Mouse (Mus musculus) lung, embryonic 16.5 days (tissue): ENCODE data around the gene Tmem41a. TPM values are rescaled to one million over a fixed set of nuclear protein-coding genes. Genes with fewer than 3 reads are reported as not detected.
"Not testable (repeated sequence)": the region's sequence is repeated elsewhere in the genome, so short reads cannot be mapped to it uniquely, and the experiment has no call there.

Source experiments
- ATAC-seq: fragments of 200-750 bp; cut with Nextera tagmentation; 2 replicates; pipeline ENCODE4 v1.8.0; 2017; ENCODE audit warnings: low read depth, mild to moderate bottlenecking, moderate library complexity
- H3K27ac ChIP-seq: fragments of 300-500 bp; sonication (generic); 2 replicates; pipeline ENCODE4 v1.5.1; 2014; ENCODE audit warnings: mild to moderate bottlenecking, control low read depth, low read length
- H3K27me3 ChIP-seq: fragments of 300-500 bp; sonication (generic); 2 replicates; pipeline ENCODE4 v1.6.1; 2014; ENCODE audit warnings: low read depth, low read length, mixed read lengths; ENCODE audit not compliant: control insufficient read depth, insufficient read depth
- H3K36me3 ChIP-seq: fragments of 300-500 bp; sonication (generic); 2 replicates; pipeline ENCODE4 v1.6.1; 2014; ENCODE audit warnings: low read length; ENCODE audit not compliant: control insufficient read depth, insufficient read depth
- H3K4me1 ChIP-seq: fragments of 300-500 bp; sonication (generic); replicated peaks from 2 replicates; pipeline ENCODE4 v1.6.1; 2014; ENCODE audit warnings: low read length, mixed read lengths; ENCODE audit not compliant: control insufficient read depth, insufficient read depth
- H3K4me2 ChIP-seq: fragments of 300-500 bp; sonication (generic); 2 replicates; pipeline ENCODE4 v1.6.1; 2014; ENCODE audit warnings: low read depth, low read length, control low read depth
- H3K4me3 ChIP-seq: fragments of 300-500 bp; sonication (generic); 2 replicates; pipeline ENCODE4 v1.5.1; 2014; ENCODE audit warnings: mild to moderate bottlenecking, low read length, control low read depth
- H3K9ac ChIP-seq: fragments of 300-500 bp; sonication (generic); 2 replicates; pipeline ENCODE4 v1.6.1; 2014; ENCODE audit warnings: low read length, control low read depth
- H3K9me3 ChIP-seq: fragments of 300-500 bp; sonication (generic); 2 replicates; pipeline ENCODE4 v1.6.1; 2016; ENCODE audit warnings: low read length; ENCODE audit not compliant: control insufficient read depth
- WGBS: fragments of 180-500 bp; shearing (Covaris S2); extraction: QIAGEN DNeasy Blood & Tissue Kit; methylation state at CpG from one replicate; pipeline ENCODE4 v1.1.7; 2014; 5-methylcytosine and 5-hydroxymethylcytosine counted together
- polyA plus RNA-seq: library from polyadenylated mRNA; unstranded; fragments of >200 nt; fragmentation: Nextera tagmentation; extraction: Ambion mirVana; gene quantifications from 2 replicates; pipeline ENCODE4 v1.2.1, GENCODE M21; 2015

Gene Tmem41a
- polyA plus RNA-seq, 1 experiment from 2014 or later, result 23.1 TPM

DNA sequence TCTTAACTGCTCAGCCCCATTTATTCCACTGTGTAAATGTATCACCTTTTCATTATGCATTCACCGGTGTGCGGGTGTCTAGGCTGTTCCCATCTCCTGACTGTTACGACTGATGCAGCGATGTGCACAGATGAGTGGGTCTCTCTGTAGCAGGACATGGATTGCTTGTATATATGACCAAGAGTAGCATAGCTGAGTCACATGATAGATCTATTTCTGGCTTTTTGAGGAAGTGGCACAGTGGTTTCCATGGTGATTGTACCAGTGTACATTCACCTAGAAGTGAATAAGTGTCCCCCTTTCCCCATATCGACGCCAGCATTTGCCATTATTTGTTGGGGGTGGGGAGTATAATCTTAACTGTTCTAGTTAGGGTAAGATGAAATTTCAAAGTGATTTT, 34.0 kb downstream of the Tmem41a start:
- H3K4me3 ChIP-seq, result no peak overlapping the region
- no peak for ATAC-seq
- no peaks in the 10 kb centered on the region for H3K4me1 ChIP-seq
- no peak overlapping the region for H3K27ac ChIP-seq
- H3K36me3 ChIP-seq, result no peaks in the 10 kb centered on the region
- no peaks in the 10 kb centered on the region for H3K9me3 ChIP-seq
- no peak overlapping the region for H3K9ac ChIP-seq
- H3K4me2 ChIP-seq, result no peak overlapping the region
- 76% methylated on average over 6 of the region's 6 CpGs for WGBS
- H3K27me3 ChIP-seq, result no peaks in the 10 kb centered on the region

GRCm38 (mm10) chr16:21908906-21909305, 38.4 kb downstream of the Tmem41a start:
- ATAC-seq, result not testable (repeated sequence)
- WGBS, result 64% methylated on average over 6 of the region's 8 CpGs

DNA sequence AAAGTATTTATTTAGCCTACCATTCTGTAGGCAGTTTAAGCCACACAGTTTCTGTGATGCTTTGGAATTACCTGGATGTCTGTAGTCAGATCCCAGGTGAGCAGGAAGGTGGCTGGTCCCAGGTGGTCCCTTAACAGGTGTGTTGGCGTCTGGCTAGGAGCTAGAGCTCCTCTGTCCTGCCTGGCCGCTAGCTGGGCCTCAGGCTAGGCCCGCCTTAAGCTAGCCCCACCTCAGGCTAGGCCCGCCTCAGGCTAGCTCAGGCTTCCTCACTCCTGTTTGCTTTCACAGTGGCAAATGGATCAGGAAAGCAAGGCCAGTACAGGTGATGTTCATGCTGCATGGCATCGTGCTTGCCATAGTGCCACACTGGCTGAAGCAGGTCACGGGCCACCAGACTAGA, 40.5 kb downstream of the Tmem41a start:
- H3K36me3 ChIP-seq, result no peaks in the 10 kb centered on the region
- no peaks in the 10 kb centered on the region for H3K4me1 ChIP-seq
- WGBS, result 86% methylated on average over 6 of the region's 6 CpGs
- no peak overlapping the region for H3K9ac ChIP-seq
- no peaks in the 10 kb centered on the region for H3K9me3 ChIP-seq
- H3K27ac ChIP-seq, result no peak overlapping the region
- no peak for ATAC-seq
- no peaks in the 10 kb centered on the region for H3K27me3 ChIP-seq
- no peak overlapping the region for H3K4me3 ChIP-seq
- no peak overlapping the region for H3K4me2 ChIP-seq

More at GRCm38 (mm10) chr16:21908906-21909305, 38.4 kb downstream of the Tmem41a start:
- H3K9ac ChIP-seq, H3K27ac ChIP-seq, H3K4me3 ChIP-seq, H3K4me2 ChIP-seq, H3K27me3 ChIP-seq, H3K4me1 ChIP-seq, H3K9me3 ChIP-seq, H3K36me3 ChIP-seq: not testable (repeated sequence)

DNA sequence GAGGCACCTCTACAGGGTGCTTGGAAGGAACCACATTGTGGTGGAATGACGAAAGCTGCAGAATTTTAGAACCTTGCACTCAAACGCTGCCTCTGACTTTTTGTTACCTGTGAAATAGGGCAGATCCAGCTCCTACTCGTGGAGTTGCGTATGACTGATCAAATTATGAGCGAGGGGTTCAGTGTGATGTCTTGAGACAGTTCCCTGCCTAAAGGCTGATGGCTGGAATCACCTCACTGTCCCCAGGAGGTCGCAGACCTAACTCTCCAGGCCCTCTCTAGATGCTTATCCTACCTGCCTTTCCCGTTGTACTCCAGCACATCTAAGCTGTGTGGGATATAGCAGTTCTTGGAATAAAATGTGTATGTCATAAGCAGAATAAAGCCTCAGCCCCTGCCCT, 41.4 kb downstream of the Tmem41a start:
- Histone ChIP-seq H3K4me2 (no peak overlapping the region), H3K9ac (no peak overlapping the region), H3K4me3 (no peak overlapping the region), H3K9me3 (no peaks in the 10 kb centered on the region), H3K27me3 (no peaks in the 10 kb centered on the region), H3K36me3 (no peaks in the 10 kb centered on the region), H3K27ac (no peak overlapping the region), H3K4me1 (no peaks in the 10 kb centered on the region)
- WGBS, result 83% methylated on average over 7 of the region's 7 CpGs
- ATAC-seq, result no peak

DNA sequence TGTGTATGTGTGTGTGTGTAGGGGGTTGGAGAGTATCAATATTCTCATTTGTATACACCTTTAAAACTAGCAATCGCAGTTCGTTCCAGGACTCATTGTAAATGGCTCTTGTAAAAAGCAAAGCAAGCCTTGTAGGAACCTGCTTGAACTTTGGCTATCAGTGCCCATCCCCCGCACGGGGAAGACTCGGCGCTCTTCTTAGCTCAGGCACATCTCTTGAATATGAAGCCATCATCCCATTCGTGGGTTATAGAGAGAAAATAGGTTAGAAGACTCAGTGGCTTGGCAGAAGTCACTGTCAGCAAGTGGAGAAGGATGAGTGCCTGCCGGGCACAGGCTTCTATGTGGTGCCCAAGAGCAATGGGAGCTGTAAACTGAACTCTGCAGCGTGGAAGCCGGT, 42.7 kb downstream of the Tmem41a start:
- Histone ChIP-seq H3K27me3 (no peaks in the 10 kb centered on the region), H3K9me3 (no peaks in the 10 kb centered on the region), H3K36me3 (no peaks in the 10 kb centered on the region), H3K27ac (no peak overlapping the region), H3K9ac (no peak overlapping the region), H3K4me3 (no peak overlapping the region), H3K4me2 (no peak overlapping the region), H3K4me1 (no peaks in the 10 kb centered on the region)
- WGBS, result 82% methylated on average over 10 of the region's 10 CpGs
- no peak for ATAC-seq

DNA sequence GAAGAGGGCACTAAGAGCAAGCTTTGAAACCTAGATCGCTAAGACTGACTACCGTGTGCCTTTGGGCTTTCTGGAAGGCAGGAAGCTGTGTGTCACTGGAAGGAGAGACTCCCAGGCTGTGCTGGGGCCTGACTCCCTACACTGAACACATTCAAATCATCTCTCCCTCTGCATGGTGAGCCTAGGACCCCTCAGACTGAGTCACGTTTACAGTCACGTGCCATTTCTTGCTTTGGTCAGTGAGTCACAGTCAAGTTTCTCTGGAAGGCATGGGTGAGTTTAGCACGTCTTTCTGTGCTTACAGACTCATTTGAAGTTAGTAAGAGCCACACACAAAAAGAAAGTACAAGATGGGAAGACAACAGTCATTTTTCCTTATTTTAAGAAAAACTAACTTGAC, 46.1 kb downstream of the Tmem41a start:
- no peak overlapping the region for H3K4me2 ChIP-seq
- no peaks in the 10 kb centered on the region for H3K27me3 ChIP-seq
- no peak overlapping the region for H3K27ac ChIP-seq
- no peaks in the 10 kb centered on the region for H3K4me1 ChIP-seq
- no peaks in the 10 kb centered on the region for H3K36me3 ChIP-seq
- ATAC-seq, result no peak
- 72% methylated on average over 5 of the region's 5 CpGs for WGBS
- no peaks in the 10 kb centered on the region for H3K9me3 ChIP-seq
- H3K4me3 ChIP-seq, result no peak overlapping the region
- H3K9ac ChIP-seq, result no peak overlapping the region

DNA sequence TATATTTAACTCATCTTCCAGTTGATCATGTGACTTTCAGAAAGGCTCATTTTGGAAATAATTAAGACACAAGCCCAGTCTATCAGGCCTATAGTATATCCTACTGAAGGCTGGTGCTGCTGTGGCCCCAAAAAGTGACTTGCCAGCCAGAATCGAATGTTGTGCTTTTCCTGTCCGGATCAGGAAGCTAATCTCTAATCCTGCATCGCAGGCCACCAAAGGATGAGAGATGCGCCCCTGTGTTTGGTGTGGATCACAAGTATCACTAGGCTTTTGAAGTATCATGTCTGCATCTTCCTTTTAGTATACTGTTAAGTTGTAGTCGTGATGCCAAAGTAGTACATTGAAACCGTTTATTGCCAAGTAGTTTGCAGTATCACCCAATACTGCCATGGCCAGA, 53.5 kb downstream of the Tmem41a start:
- no peak for ATAC-seq
- Histone ChIP-seq H3K4me2 (no peak overlapping the region), H3K4me3 (no peak overlapping the region), H3K36me3 (no peaks in the 10 kb centered on the region), H3K27ac (no peak overlapping the region), H3K9ac (no peak overlapping the region), H3K9me3 (no peaks in the 10 kb centered on the region), H3K4me1 (no peaks in the 10 kb centered on the region), H3K27me3 (no peaks in the 10 kb centered on the region)
- WGBS, result 85% methylated on average over 6 of the region's 6 CpGs

DNA sequence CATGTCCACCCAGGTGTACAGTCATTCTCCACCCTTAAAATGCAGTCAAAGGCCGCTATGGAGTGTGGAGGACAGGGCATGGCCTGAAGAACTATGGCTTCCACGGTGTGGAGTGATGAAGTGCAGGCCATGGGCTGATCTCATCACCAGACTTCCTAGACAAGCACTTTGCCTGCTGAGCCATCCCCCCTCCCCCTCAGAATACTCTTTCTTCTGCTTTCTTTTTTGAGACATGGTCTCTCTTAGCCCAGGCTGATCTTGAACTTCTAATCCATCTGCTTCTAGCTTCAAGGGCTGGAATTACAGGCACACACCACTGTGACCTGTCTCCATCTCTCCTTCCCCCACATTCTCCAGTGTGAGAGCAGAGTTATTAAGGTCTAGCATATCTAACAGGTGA, 59.8 kb downstream of the Tmem41a start:
- Histone ChIP-seq H3K4me1 (no peaks in the 10 kb centered on the region), H3K9me3 (no peaks in the 10 kb centered on the region), H3K27me3 (no peaks in the 10 kb centered on the region), H3K9ac (no peak overlapping the region), H3K4me2 (no peak overlapping the region), H3K27ac (no peak overlapping the region), H3K4me3 (no peak overlapping the region), H3K36me3 (no peaks in the 10 kb centered on the region)
- 73% methylated on average over 2 of the region's 2 CpGs for WGBS
- ATAC-seq, result no peak
